Mouse (Mus musculus) thymus, adult 18-20 months (tissue): ENCODE data around the gene Fbxo40.

Experiments
- DNase-seq, 2 experiments: peaks; one replicate each; pipeline ENCODE4 v3.0.0; 2022; ENCODE audit warnings: mixed read lengths in 2 of 2

The Fbxo40 gene

GRCm38 (mm10) chr16:36946459-36947159 is 43.7 kb downstream of the Fbxo40 start:
- DNase-seq, result no peak

GRCm38 (mm10) chr16:36944895-36945424 is 45.3 kb downstream of the Fbxo40 start:
- DNase-seq, result no peak

GRCm38 (mm10) chr16:36943591-36943990 is 46.7 kb downstream of the Fbxo40 start:
- DNase-seq, result no peak

DNA sequence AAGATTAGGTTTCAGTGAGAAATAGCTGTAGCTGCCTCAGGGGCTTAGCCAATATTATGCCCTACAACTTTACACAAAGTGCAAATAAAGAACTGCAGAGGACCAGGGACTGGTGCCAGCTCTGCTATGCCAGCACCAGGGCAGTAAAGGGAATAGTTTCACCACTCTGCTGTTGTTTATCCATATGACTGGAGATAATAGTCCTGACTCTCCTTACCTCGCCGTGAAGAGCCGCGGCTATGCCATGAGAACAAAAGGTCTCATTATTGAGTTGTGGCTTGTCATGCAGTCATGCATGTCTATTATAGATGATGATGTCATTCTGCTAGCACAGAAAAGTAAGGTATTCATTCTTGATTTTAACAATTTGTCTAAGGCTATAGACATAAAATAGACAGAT is 48.4 kb downstream of the Fbxo40 start:
- DNase-seq, result no peak

DNA sequence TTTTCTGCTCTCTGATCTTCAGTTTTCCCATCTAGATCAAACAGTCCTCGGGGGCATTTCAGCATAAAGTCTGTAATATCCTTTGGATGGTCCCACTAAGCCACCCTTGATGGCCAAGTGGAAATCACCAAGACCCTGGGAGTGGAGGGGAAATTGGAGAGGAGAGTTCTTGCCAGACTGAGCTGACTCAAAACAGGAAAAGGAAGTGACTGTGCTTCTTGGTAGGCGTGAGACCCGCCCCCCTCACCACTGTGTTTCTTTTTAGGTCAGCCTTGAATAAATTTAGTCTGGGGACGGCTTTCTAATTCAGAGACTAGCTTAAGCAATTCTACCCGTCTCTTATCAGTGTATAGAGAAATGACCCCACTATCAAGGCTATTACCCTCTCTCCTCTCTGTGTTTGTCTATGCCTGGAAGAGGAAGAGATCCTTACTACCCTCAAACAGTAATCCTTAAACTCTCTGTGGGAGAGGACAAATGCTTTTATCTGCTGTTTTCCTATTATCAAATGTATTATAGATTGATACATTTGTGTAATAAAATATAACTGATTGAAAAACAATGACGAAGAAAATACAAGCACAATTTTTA is 49.0 kb downstream of the Fbxo40 start:
- peak in 1 of 2 experiments; percentile 41 for DNase-seq

GRCm38 (mm10) chr16:36935814-36936213 is 54.5 kb downstream of the Fbxo40 start:
- no peak for DNase-seq

- DNase-seq, result peak; percentile 72 to 81
Observed at GRCm38 (mm10) chr16:36934841-36935620, 55.2 kb downstream of the Fbxo40 start, which contains the start of gene Hcls1. Gene Hcls1 (plus strand): TSS chr16:36934983.

GRCm38 (mm10) chr16:36934131-36934840 is 56.0 kb downstream of the Fbxo40 start:
- DNase-seq, result peak in 1 of 2 experiments; percentile 39

DNA sequence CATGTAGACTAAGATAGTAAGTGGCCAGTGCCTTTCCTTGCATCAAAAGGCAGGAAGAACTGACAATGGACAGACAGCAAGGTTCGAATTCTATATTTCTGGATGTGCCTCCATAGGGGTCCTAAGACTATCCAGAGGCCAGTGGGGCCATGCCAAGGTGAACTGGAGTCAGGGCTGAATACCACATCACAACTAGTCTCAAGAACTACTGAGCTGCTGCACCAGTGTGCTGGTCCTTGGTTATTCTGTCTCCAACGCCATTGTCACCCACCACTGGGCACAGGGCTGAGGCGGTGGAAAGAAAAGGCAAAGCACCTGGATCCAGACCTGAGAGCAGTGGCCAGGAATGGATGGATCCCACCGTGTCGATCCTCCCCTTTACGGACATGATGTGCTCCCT is 57.7 kb downstream of the Fbxo40 start:
- DNase-seq, result no peak

GRCm38 (mm10) chr16:36931976-36932375 is 58.3 kb downstream of the Fbxo40 start:
- DNase-seq, result peak in 1 of 2 experiments; percentile 43

- DNase-seq, result peak in 1 of 2 experiments; percentile 16
Observed at GRCm38 (mm10) chr16:36931381-36931780, 58.9 kb downstream of the Fbxo40 start.

- DNase-seq, result no peak
Observed at GRCm38 (mm10) chr16:36930231-36931136, 59.8 kb downstream of the Fbxo40 start.

GRCm38 (mm10) chr16:36929216-36929615 is 61.1 kb downstream of the Fbxo40 start:
- DNase-seq, result no peak

DNA sequence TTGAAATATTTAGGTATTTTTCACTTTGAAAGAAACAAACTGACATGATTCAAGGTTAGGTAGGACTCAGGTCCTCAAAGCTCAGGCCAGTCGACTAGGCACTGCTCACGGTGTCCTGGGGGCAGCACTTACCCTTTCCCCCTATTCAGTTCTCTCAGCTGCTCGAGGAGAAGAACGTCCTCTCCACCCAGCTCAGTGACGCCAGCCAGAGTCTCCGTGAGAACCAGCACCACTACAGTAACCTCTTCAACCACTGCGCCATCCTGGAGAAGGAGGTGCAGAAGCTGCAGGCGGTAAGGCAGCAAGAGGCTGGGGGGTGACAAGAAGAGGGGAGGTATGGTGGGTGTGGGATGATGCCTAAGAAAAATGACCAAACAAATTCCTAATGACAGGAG is 62.2 kb downstream of the Fbxo40 start:
- no peak for DNase-seq

GRCm38 (mm10) chr16:36927495-36928105 is 62.7 kb downstream of the Fbxo40 start:
- DNase-seq, result peak in 1 of 2 experiments; percentile 45

- no peak for DNase-seq
Observed at GRCm38 (mm10) chr16:36926514-36927447, 63.5 kb downstream of the Fbxo40 start.

- no peak for DNase-seq
Observed at GRCm38 (mm10) chr16:36925797-36926196, 64.5 kb downstream of the Fbxo40 start.

DNA sequence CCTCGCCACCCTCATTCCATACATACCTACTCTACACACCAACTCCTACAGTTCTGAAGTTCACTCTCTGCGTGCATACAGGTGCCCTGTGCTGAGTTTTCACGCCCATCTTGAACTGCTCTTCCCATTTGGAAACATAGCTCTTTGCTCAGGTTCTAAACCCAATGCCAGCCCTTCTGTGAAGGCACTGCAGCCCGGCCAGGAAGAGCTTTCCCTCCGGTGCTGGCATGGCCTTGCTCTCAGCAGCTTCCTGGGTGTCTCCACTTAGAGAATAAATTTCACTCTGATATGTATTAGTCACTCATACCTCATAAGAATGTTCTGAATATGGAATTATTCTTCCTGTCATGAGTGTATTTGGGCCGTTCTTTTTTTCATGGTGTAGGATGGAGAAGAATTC is 64.9 kb downstream of the Fbxo40 start:
- DNase-seq, result no peak

- DNase-seq, result no peak
Observed at GRCm38 (mm10) chr16:36924312-36924711, 66.0 kb downstream of the Fbxo40 start.

DNA sequence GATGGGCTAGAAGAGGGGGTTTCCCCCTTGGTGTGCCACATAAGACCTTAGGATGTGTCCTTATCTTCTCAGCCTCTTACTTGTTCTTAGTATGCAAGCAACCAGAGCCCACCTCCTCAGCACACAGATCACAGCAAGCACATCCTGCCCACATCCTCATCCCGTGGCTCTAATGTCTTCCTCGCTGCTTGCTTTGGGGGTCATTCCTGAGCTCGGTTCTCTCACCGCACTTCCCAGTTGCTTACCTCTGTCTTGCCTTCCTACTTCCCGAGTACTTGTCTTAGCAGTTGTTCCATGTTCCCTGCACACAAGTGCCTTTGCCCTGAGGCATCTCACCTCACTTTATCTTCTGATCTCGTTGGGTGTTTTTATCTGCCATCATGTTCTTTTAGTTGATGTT is 68.3 kb downstream of the Fbxo40 start:
- DNase-seq, result peak in 1 of 2 experiments; percentile 34
